Mouse (Mus musculus) embryo, embryonic 10 days (tissue): Measurements from ENCODE around the gene Rap1gap.
A peak's percentile ranks its signal among the peaks of the same experiment; 100 is the strongest.

Source experiments
- DNase-seq: peaks from one replicate; pipeline ENCODE4 v3.0.0-alpha.2; 2015; ENCODE audit warnings: low spot score

The Rap1gap gene

GRCm38 (mm10) chr4:137722692-137723427 is 58.3 kb downstream of the Rap1gap start:
- DNase-seq, result peak; percentile 92

- DNase-seq, result no peak
Measured at GRCm38 (mm10) chr4:137723527-137723926, 59.0 kb downstream of the Rap1gap start.

GRCm38 (mm10) chr4:137724212-137724611 is 59.7 kb downstream of the Rap1gap start:
- peak; percentile 61 for DNase-seq

GRCm38 (mm10) chr4:137724766-137725165 is 60.2 kb downstream of the Rap1gap start:
- DNase-seq, result peak; percentile 51

GRCm38 (mm10) chr4:137725541-137726145 is 61.1 kb downstream of the Rap1gap start:
- DNase-seq, result no peak

- DNase-seq, result no peak
Measured at GRCm38 (mm10) chr4:137726739-137727505, 62.4 kb downstream of the Rap1gap start.

GRCm38 (mm10) chr4:137727506-137728187 is 63.1 kb downstream of the Rap1gap start:
- peak; percentile 56 for DNase-seq

GRCm38 (mm10) chr4:137728399-137729154 is 64.1 kb downstream of the Rap1gap start:
- DNase-seq, result peak; percentile 51

- DNase-seq, result no peak
Measured at GRCm38 (mm10) chr4:137729155-137729855, 64.8 kb downstream of the Rap1gap start.

GRCm38 (mm10) chr4:137730134-137730533 is 65.6 kb downstream of the Rap1gap start:
- peak; percentile 94 for DNase-seq

GRCm38 (mm10) chr4:137730757-137731156 is 66.2 kb downstream of the Rap1gap start:
- no peak for DNase-seq

GRCm38 (mm10) chr4:137731891-137732290 is 67.4 kb downstream of the Rap1gap start:
- no peak for DNase-seq

- DNase-seq, result no peak
Measured at GRCm38 (mm10) chr4:137732361-137732760, 67.8 kb downstream of the Rap1gap start.

- no peak for DNase-seq
Measured at GRCm38 (mm10) chr4:137732962-137733361, 68.4 kb downstream of the Rap1gap start.

- no peak for DNase-seq
Measured at GRCm38 (mm10) chr4:137733459-137733858, 68.9 kb downstream of the Rap1gap start.

GRCm38 (mm10) chr4:137736220-137736701 is 71.7 kb downstream of the Rap1gap start:
- no peak for DNase-seq

GRCm38 (mm10) chr4:137737760-137738159 is 73.2 kb downstream of the Rap1gap start:
- DNase-seq, result no peak

GRCm38 (mm10) chr4:137739151-137739923 is 74.8 kb downstream of the Rap1gap start:
- DNase-seq, result peak; percentile 89

- DNase-seq, result no peak
Measured at GRCm38 (mm10) chr4:137740350-137740749, 75.8 kb downstream of the Rap1gap start.

GRCm38 (mm10) chr4:137743791-137744190 is 79.3 kb downstream of the Rap1gap start:
- no peak for DNase-seq
